Mouse (Mus musculus) Patski (cell line): ENCODE results near the gene 4930486L24Rik. TPM values are rescaled to one million over a fixed set of nuclear protein-coding genes. Genes with fewer than 3 reads are reported as not detected.
"Not testable (repeated sequence)": the region's sequence is repeated elsewhere in the genome, so short reads cannot be mapped to it uniquely, and the experiment has no call there.

Source experiments
- ATAC-seq: fragments of 100-300 bp; one replicate; pipeline ENCODE4 v1.8.0; 2021
- CTCF ChIA-PET: fragments of 350-600 bp; sonication (Branson Sonifier 250); formaldehyde crosslinking; loops from one replicate; lab custom pipeline; 2022; ENCODE audit warnings: inconsistent platforms; lab: Charles Lee
- POLR2A ChIA-PET: fragments of 350-600 bp; sonication (Branson Sonifier 250); formaldehyde crosslinking; loops from one replicate; lab custom pipeline; 2022; ENCODE audit warnings: antibody characterized with exemption, inconsistent platforms; lab: Charles Lee
- DNase-seq: peaks from one replicate; pipeline ENCODE4 v3.0.0-alpha.2; 2011; ENCODE audit warnings: low read depth, low spot score
- H3K27me3 ChIP-seq: fragments of 371-371 bp; one replicate; pipeline ENCODE4 v1.5.1; 2021
- CTCF ChIP-seq: fragments of 100-300 bp; IDR thresholded peaks from one replicate; pipeline ENCODE4 v1.5.1; 2021
- in situ Hi-C: fragments of 300-500 bp; cut with MboI; formaldehyde crosslinking; loops from 3 replicates; pipeline ENCODE4 v1.11.1; 2018; ENCODE audit warnings: low pct_unique_long_range_greater_than_20kb, mixed read lengths
- polyA plus RNA-seq: library from polyadenylated mRNA; unstranded; gene quantifications from one replicate; pipeline ENCODE4 v1.2.3, GENCODE M21; 2021

4930486L24Rik gene
- polyA plus RNA-seq = 0.33 TPM

DNA sequence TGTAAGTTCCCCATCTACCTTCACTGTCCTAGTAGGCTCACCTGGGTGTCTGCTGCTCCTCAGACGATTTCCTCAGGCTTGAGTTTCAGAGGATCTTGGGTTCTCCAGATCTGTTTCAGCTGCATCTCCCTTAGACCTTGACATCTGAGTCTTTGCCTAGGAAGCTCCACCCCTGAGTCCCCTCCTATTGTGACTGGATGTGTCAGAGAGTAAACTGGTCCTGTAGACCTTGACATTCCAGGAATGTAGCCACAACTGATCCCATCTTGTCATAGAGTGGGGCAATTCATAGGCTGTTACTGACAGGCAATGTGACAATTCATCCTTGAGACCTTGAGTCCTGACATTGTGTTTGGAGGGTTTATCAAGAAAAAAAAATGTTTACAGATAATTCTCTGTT, at the start of gene 4930486L24Rik:
4930486L24Rik (minus strand) TSS at position 195 of the 400 bp plus-strand sequence.
- TF ChIP-seq CTCF = no peak
- CTCF ChIA-PET = no interaction called here
- POLR2A ChIA-PET = no interaction called here
- no peaks in the 10 kb centered on the region for H3K27me3 ChIP-seq
- DNase-seq (no peak), ATAC-seq (no peak)
- in situ Hi-C loops = no loop called here

DNA sequence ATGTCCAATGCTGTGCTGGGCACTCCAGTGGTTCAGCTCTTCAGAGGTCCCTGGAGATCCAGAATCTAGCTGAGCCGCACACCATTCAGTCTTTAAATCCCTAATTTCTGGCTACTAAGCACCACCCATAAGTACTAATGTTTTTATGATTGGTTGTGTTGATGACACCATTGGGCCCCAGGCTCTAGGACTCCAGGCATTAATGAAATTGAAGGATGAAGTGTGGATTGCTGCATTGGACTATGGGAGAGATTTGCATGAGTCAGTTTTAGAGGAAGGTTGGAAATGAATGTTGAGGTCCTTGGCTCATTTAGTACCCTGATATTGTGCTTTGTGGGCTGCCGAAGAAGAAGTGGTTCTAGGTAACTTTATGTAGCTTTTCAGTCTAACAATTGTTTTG, 40.5 kb upstream of the 4930486L24Rik start, which contains the start of gene Tpbpb:
Tpbpb (minus strand) TSS at position 101 of the 400 bp plus-strand sequence.
- POLR2A ChIA-PET, CTCF ChIA-PET, in situ Hi-C loops, ATAC-seq, DNase-seq, H3K27me3 ChIP-seq: not testable (repeated sequence)

DNA sequence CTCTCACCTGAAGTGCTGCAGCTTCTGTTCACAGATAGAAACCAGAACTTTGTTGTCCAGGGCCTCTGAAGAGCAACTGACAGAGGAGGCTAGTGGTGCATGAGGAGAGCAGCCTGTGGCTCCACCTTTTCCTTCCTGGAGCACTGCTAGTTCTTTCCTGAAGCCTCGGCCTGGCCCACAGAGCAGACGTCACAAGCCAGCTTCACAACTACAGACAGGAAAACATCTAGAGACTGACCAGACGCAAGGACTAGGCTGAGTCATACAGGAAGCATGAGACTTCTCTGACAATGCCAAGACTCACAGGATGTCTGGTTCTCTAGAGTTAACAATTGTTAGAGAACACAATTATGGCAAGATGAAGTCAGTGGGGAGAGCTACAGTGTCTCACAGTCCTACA, 33.1 kb upstream of the 4930486L24Rik start, which contains the start of gene Ctla2b:
Ctla2b (minus strand) TSS at position 120 of the 400 bp plus-strand sequence.
- in situ Hi-C loops = no loop called here
- DNase-seq (peak; percentile 39), ATAC-seq (peak; percentile 95)
- no peak for TF ChIP-seq CTCF
- ChIA-PET POLR2A (no interaction called here), CTCF (no interaction called here)
- H3K27me3 ChIP-seq = no peaks in the 10 kb centered on the region

DNA sequence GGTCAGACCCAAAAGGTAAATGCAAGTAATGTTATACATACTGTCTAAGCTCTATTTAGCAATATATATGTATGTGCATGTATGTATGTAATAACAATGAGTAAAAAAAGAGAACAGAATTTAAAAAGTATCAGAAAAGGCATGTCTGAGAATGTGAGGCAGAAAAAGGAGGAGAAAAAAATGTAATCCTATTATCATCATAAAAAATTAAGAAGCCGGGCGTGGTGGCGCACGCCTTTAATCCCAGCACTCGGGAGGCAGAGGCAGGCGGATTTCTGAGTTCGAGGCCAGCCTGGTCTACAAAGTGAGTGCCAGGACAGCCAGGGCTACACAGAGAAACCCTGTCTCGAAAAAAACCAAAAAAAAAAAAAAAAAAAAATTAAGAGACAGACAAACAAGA, 32.5 kb upstream of the 4930486L24Rik start, which contains the start of gene Gm49392:
Gm49392 (minus strand) TSS at position 101 of the 400 bp plus-strand sequence.
- POLR2A ChIA-PET, H3K27me3 ChIP-seq, ATAC-seq, CTCF ChIA-PET, DNase-seq, in situ Hi-C loops: not testable (repeated sequence)

DNA sequence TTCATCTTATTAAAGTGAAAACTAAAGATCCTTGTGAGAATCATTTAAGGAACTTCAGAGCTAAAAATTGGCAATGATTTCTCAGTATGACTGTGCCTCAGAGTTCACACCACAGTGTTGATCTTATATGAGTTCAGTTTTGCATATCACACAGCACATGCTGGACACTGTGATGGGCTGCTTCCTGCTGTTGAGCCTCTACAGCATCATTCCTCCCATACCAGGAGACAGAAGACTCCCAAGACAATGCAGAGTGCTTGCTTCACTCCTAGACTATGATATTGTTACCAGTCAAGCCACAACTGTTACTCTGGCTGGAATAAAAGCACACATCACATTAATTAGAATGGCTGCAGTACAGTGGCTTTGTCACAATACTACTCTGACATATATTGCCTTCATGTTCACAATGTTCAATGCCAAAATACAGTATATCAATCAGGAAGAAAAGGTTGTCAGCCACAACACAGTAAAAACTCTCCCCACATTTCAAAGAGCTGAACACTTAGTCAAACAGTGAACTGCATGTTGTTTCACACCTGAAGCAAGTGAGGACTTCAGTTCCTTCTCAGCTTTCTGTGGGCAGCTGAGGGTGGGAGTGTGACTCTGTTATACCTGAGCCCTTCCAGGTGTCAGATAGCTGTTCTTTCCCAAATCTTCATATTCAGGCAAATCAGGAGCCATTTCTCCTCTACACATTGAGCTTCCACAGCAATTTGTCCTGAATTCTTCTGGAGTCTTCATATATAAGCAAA, 31.3 kb upstream of the 4930486L24Rik start:
- ATAC-seq (no peak), DNase-seq (no peak)
- CTCF ChIA-PET = interaction anchor here (1.1 to 1.6 kb wide), 2 partner anchors 14 to 18 kb away, joined by 3 read pairs; no protein-coding TSS in a partner anchor
- POLR2A ChIA-PET = no interaction called here
- H3K27me3 ChIP-seq = no peaks in the 10 kb centered on the region
- no peak for TF ChIP-seq CTCF
- in situ Hi-C loops = no loop called here

DNA sequence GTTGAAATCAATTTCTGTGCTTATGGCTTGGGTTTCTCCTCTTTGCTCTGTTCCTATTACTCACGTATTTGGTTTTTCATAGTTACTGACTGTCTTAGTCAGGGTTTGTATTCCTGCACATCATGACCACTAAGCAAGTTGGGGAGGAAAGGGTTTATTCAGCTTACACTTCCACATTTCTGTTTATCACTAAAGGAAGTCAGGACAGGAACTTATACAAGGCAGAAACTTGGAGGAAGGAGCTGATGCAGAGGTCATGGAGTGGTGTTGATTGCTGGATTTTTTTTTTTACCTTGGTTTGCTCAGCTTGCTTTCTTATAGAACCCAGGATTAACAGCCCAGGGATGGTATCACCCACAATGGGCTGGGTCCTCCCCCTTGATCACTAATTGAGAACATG, 28.0 kb upstream of the 4930486L24Rik start:
- no peak for ATAC-seq
- TF ChIP-seq CTCF = no peak
- CTCF ChIA-PET = no interaction called here
- in situ Hi-C loops = no loop called here
- no peaks in the 10 kb centered on the region for H3K27me3 ChIP-seq
- POLR2A ChIA-PET = no interaction called here
- no peak for DNase-seq

DNA sequence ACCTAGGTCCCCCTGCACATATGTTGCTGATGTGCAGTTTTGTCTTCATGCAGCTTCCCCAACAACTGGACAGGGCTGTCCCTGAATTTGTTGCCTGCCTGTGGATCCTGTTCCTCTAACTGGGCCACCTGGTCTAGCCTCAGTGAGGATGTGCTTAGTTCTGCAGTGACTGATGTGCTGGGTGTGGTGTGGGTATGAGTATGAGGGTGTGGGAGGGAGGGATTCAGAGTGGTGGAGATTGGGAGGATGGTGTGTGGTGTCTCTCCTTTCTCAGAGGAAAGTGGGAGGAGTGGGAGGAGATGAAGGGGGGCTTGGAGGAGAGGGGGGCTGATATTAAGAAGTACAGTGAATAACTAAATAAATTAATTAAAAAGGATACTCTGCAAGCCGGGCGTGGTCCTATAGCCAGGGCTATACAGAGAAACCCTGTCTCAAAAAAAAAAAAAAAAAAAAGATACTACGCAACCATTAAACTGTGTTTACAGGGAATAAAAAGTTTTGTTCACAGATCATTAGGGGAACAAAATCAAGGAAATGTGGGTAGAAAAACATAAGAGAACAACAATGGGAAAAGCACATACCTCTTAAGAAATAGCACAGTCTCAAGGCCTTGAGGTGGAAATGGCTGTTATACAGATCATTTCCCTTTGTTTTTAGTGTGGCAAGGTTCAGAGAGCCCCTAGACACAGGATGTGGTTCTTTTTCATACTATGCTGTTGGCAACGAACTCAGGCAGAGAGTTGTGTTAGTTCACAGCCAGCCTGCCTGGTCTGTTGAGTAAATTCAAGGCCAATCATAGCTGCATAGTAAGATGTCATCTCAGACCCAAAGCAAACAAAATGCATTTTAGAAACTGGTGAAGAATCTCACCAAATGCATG, 15.8 kb downstream of the 4930486L24Rik start:
- TF ChIP-seq CTCF = no peak
- ChIA-PET CTCF (no interaction called here), POLR2A (no interaction called here)
- DNase-seq (no peak), ATAC-seq (no peak)
- in situ Hi-C loops = no loop called here
- no peaks in the 10 kb centered on the region for H3K27me3 ChIP-seq

DNA sequence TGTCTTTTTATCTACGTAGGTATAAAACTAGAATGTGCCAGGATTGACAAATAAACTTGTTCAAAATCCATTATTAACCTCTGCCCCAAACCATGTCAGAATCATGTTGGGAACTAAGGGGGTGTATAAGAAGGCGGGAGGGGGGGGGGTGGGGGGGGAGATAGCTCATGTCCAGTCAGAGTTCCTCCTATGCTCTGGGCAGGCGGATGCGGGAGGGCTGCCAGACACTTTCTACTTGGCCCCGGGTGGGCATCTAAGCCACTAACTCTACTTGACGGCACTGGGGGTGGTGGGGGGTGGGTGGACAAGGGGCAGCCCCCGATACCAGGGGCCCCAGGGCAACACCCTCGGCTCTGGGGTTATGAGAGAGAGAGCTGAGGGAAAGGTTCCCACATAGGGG, 21.1 kb downstream of the 4930486L24Rik start:
- POLR2A ChIA-PET = no interaction called here
- CTCF ChIA-PET = no interaction called here

DNA sequence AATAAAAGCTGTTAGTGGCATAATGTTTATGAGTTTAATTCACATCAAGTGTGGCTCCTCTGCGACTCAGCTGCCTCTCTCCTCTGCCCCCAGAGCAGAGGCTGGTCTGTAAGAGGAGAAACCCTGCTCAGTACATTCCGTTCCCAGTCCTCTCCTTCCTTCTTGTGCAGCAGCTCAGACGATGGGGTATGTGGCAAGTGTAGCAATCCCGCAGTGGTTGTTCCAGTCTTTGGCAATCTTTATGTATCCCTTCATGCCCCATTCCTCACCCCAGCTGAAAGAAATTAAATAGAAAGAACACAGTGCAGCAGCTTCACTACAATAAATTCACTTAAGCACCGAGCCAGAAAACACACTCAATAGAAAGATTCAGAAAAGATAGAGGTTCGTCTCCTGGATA, 21.6 kb downstream of the 4930486L24Rik start:
- no peak for TF ChIP-seq CTCF
- no peak for DNase-seq
- POLR2A ChIA-PET = no interaction called here

More for the DNA sequence above, 21.1 kb downstream of the 4930486L24Rik start:
- ATAC-seq = no peak
- no peak for TF ChIP-seq CTCF
- no peaks in the 10 kb centered on the region for H3K27me3 ChIP-seq
- no peak for DNase-seq
- in situ Hi-C loops = no loop called here

DNA sequence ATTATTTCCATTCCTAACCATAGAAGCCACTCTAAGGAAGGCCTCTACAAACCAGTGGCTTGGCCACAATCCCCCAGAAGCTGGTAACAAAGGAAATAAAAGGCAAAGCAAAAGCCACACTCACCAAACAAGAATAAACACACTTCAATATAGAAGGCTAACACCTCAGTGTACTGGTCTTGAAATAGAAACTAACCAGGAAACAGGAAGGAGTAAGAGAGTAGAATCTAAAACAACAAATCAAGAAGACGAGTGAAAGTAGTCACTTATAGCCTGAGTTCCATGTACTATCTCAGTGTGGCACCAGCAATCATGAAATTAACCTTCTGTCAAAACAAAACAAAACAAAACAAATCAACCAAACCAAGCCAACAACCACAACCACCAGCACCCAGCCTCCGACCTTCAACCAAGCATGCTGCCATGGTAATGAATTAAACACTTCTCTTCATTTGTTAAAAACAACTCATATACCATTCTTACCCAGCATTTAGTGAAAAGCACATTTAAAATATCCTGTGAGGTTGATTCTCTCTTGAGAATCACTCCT, 24.8 kb downstream of the 4930486L24Rik start:
- in situ Hi-C loops = no loop called here
- ChIA-PET POLR2A (no interaction called here), CTCF (no interaction called here)
- peaks cover 2% of the 10 kb centered on the region for H3K27me3 ChIP-seq
- ATAC-seq = no peak
- TF ChIP-seq CTCF = no peak
- DNase-seq = no peak

More for the DNA sequence above, 21.6 kb downstream of the 4930486L24Rik start:
- CTCF ChIA-PET = no interaction called here
- H3K27me3 ChIP-seq = no peaks in the 10 kb centered on the region
- no peak for ATAC-seq
- in situ Hi-C loops = no loop called here
